Mouse (Mus musculus) hindbrain, embryonic 16.5 days (tissue): ENCODE measurements at regions not wholly inside any gene's neighbourhood (a gene's known extent, or its start where the extent isn't known, plus 50 kb on each side); places are given as distances from the start of the nearest gene placed in this dataset.

Experiments
- ATAC-seq: fragments of 200-750 bp; cut with Nextera tagmentation; 2 replicates; pipeline ENCODE4 v1.8.0; 2017; ENCODE audit warnings: moderate TSS enrichment, moderate library complexity
- H3K27ac ChIP-seq: fragments of 300-500 bp; sonication (generic); 2 replicates; pipeline ENCODE4 v1.5.1; 2014; ENCODE audit warnings: low read depth, mild to moderate bottlenecking, control low read depth, low read length, moderate library complexity
- H3K27me3 ChIP-seq: fragments of 300-500 bp; sonication (generic); replicated peaks from 2 replicates; pipeline ENCODE4 v1.6.1; 2014; ENCODE audit warnings: low read length; ENCODE audit not compliant: control insufficient read depth, insufficient read depth
- H3K36me3 ChIP-seq: fragments of 300-500 bp; sonication (generic); 2 replicates; pipeline ENCODE4 v1.6.1; 2014; ENCODE audit warnings: mild to moderate bottlenecking, low read length, moderate library complexity, mixed read lengths; ENCODE audit not compliant: control insufficient read depth, insufficient read depth
- H3K4me1 ChIP-seq: fragments of 300-500 bp; sonication (generic); 2 replicates; pipeline ENCODE4 v1.6.1; 2014; ENCODE audit warnings: low read depth, low read length; ENCODE audit not compliant: control insufficient read depth, insufficient read depth
- H3K4me2 ChIP-seq: fragments of 300-500 bp; sonication (generic); 2 replicates; pipeline ENCODE4 v1.6.1; 2014; ENCODE audit warnings: mild to moderate bottlenecking, low read length, control low read depth, moderate library complexity
- H3K4me3 ChIP-seq: fragments of 300-500 bp; sonication (generic); 2 replicates; pipeline ENCODE4 v1.5.1; 2014; ENCODE audit warnings: mild to moderate bottlenecking, low read length, control low read depth, moderate library complexity
- H3K9ac ChIP-seq: fragments of 300-500 bp; sonication (generic); 2 replicates; pipeline ENCODE4 v1.6.1; 2014; ENCODE audit warnings: low read depth, mild to moderate bottlenecking, control low read depth, low read length, moderate library complexity
- H3K9me3 ChIP-seq: fragments of 300-500 bp; sonication (generic); 2 replicates; pipeline ENCODE4 v1.6.1; 2014; ENCODE audit warnings: mild to moderate bottlenecking, low read length, moderate library complexity; ENCODE audit not compliant: control insufficient read depth
- WGBS: fragments of 180-500 bp; shearing (Covaris S2); extraction: QIAGEN DNeasy Blood & Tissue Kit; methylation state at CpG from one replicate; pipeline ENCODE4 v1.1.7; 2014; 5-methylcytosine and 5-hydroxymethylcytosine counted together

DNA sequence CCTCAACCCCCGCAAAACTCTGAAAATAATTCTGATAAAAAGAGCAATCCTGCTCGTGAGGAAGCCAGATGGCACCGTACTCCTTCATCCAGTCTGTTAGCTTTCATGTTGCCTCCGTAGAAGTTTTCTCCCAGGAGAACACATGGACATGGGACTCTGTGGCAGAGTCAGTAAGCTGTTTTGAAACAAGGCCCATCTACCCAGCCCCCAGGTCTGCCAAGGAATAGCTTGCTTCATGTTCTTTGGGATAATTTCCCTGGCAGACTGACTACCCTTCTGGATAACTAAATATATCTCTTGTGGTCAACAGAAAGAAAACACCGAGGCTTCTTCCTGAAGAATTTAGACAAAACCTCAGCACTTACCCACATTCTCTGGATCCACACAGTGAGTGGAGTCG lies 111.2 kb upstream of the Spred1 start:
- WGBS: 91% methylated on average over 6 of the region's 6 CpGs
- no peak overlapping the region for H3K9ac ChIP-seq
- H3K27ac ChIP-seq: no peak overlapping the region
- H3K36me3 ChIP-seq: no peaks in the 10 kb centered on the region
- no peak overlapping the region for H3K4me3 ChIP-seq
- no peaks in the 10 kb centered on the region for H3K4me1 ChIP-seq
- H3K4me2 ChIP-seq: no peak overlapping the region
- H3K27me3 ChIP-seq: no peaks in the 10 kb centered on the region
- H3K9me3 ChIP-seq: no peaks in the 10 kb centered on the region
- ATAC-seq: no peak

DNA sequence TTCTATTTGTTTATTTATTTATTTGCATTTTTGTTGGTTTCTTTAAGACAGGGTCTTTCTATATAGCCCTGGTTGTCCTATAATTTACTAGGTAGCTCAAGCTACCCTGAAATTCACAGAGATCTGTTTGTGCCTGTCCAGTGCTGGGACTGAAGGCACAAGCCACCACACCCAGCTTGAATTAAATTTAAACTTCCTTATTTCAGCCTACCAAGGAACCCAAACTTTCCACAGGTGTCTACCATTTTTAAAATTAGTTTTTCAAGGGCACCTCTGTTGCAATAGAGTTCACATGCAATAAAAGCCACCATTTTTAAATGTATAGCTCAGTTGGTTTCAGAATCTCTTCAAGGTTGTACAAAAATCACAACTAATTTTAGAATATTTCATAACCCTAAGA lies 110.2 kb upstream of the Spred1 start:
- Histone ChIP-seq H3K4me3 (no peak overlapping the region), H3K4me2 (no peak overlapping the region), H3K9me3 (no peaks in the 10 kb centered on the region), H3K36me3 (no peaks in the 10 kb centered on the region), H3K27ac (no peak overlapping the region), H3K4me1 (no peaks in the 10 kb centered on the region), H3K27me3 (no peaks in the 10 kb centered on the region), H3K9ac (no peak overlapping the region)
- no peak for ATAC-seq

DNA sequence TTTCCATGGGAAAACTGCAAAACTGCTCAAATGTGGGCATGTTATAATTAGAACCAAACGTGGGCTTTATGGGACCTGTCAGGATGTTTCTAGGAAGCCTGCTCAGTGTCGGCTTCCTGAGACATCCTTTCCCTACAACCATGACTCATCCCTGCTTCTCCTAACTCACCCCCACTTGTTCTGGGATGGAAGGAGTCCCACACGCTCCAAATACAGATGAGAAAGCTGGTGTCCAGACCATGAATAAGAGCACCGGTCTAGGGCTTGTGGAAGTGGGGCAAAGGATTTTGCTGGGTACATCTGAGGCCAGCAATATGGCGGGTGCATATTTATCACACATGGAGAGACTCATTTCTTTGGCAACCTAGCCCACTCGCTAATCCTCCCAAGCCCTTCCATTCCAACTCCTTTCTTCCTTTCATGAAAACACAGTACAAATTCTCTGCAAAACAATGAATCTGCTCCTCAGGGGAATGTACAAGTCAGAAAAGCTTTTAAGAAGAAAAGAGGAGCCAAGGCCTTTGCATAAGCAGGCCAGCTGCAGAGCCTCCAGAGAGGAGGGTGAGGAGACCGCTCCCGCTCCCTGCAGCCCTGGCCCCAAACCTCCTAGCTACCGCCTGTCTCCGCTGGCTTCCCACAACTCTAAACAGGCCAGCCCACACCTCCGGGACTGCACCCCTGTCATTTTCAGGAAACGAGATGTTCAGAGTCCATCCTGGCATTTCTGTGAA lies 103.1 kb upstream of the Spred1 start:
- H3K27ac ChIP-seq: no peak overlapping the region
- H3K9ac ChIP-seq: no peak overlapping the region
- ATAC-seq: no peak
- H3K36me3 ChIP-seq: no peaks in the 10 kb centered on the region
- no peaks in the 10 kb centered on the region; the same call in 1 of the 2 replicates for H3K4me1 ChIP-seq
- no peaks in the 10 kb centered on the region for H3K9me3 ChIP-seq
- WGBS: 50% methylated on average over 12 of the region's 12 CpGs
- no peaks in the 10 kb centered on the region for H3K27me3 ChIP-seq
- H3K4me3 ChIP-seq: no peak overlapping the region
- H3K4me2 ChIP-seq: no peak overlapping the region

DNA sequence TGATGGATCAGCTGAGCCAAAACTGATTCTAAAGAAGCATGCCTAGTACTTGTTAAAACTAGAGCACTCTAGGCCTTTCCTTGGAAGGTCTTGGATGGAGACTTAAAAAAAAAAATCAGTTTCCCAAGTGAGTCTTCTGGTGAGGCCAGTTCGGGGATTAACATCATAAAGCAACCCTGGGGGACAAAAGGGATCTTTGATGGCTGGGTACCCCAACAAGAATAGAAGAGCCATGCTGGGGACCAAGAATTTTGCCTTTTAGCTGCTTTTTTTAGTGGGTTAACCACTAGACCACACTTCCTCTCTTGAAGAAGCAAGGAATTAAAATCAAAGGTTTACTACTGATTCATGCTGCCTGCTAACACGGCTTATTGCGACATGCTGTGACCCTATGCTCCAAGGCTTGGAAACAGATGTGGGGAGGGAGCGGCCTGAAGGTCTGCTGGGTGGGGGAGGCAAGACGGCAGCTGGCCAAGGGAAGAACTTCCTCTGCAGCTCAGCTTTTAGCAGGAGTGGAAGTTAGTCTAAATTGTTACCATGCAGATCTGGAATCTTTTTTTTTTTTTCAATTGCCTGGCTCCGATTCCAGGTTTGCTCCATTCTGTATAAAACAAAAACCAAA lies 102.1 kb upstream of the Spred1 start:
- no peak overlapping the region for H3K27ac ChIP-seq
- H3K4me2 ChIP-seq: no peak overlapping the region
- H3K4me3 ChIP-seq: no peak overlapping the region
- H3K27me3 ChIP-seq: no peaks in the 10 kb centered on the region
- no peaks in the 10 kb centered on the region for H3K36me3 ChIP-seq
- no peak for ATAC-seq
- H3K4me1 ChIP-seq: no peaks in the 10 kb centered on the region; the same call in 1 of the 2 replicates
- no peak overlapping the region for H3K9ac ChIP-seq
- H3K9me3 ChIP-seq: no peaks in the 10 kb centered on the region
- 21% methylated on average over 6 of the region's 6 CpGs for WGBS

DNA sequence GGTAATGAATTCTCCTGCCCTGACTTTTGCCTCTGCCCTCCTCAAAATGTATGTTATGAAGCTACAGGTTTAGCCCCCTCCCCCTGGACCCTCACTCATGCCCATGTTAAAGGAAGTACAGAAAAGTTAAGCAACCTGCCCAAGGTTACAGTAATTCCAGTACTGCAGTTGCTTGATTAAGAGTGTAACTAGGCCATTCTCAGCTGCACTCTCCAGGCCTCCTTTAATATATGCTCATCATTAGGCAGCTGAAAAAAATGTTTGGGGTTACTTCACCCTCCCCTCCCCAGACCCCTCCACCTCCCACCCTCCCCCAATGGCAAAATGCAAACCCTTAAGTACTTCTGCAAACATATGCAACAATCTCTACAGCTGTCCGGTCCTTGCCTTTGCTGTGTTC lies 101.6 kb upstream of the Spred1 start:
- ATAC-seq: no peak
- no peaks in the 10 kb centered on the region for H3K36me3 ChIP-seq
- WGBS: no CpG with 5 or more reads among the region's 1 CpGs
- no peak overlapping the region for H3K4me3 ChIP-seq
- no peaks in the 10 kb centered on the region for H3K27me3 ChIP-seq
- H3K4me2 ChIP-seq: no peak overlapping the region
- no peak overlapping the region for H3K9ac ChIP-seq
- no peaks in the 10 kb centered on the region; the same call in 1 of the 2 replicates for H3K4me1 ChIP-seq
- no peak overlapping the region for H3K27ac ChIP-seq
- no peaks in the 10 kb centered on the region for H3K9me3 ChIP-seq

DNA sequence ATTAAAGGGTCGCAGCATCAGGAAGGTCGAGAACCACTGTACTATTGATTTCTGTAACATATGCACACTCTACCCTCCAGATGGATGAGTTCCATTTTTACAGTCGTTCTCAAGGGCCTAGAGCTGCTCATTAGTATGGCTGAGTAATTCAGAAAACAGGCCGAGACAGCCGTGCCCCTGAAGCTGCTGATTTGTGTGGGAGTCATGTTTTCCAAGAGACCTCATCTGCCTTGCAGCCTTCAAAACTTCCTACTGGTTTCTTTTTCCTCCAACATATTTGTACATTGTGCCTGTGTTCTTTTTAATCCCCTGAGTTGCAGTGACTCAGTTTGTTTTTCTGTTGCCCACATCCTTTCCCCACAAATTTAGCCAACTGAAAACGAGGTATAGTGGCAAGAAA lies 99.4 kb upstream of the Spred1 start:
- no peak for ATAC-seq
- H3K27ac ChIP-seq: no peak overlapping the region
- H3K4me3 ChIP-seq: no peak overlapping the region
- H3K4me1 ChIP-seq: no peaks in the 10 kb centered on the region; the same call in 1 of the 2 replicates
- no peak overlapping the region for H3K9ac ChIP-seq
- 22% methylated on average over 4 of the region's 6 CpGs for WGBS
- no peaks in the 10 kb centered on the region for H3K27me3 ChIP-seq
- H3K4me2 ChIP-seq: no peak overlapping the region
- no peaks in the 10 kb centered on the region for H3K9me3 ChIP-seq
- H3K36me3 ChIP-seq: no peaks in the 10 kb centered on the region

DNA sequence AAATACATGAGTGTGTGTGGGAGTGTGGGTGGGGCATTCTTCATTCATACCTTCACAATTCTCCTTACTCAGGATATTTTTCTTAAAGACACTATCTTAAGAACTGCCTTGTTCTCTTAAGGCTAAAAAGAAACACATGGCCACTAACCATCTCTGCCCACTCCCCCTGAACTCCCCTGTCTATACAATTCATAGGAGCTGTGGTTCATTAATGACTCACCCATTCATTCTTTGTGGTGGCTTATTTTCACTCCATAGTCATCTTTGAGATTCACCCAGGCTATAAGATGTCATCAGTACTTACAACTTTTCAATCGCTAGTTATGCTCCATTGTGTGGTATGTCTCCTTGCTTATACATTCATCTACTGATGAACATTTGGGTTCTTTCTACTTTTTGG lies 97.7 kb upstream of the Spred1 start:
- H3K9ac ChIP-seq: no peak overlapping the region
- H3K4me1 ChIP-seq: no peaks in the 10 kb centered on the region; the same call in 1 of the 2 replicates
- no peak overlapping the region for H3K27ac ChIP-seq
- H3K36me3 ChIP-seq: no peaks in the 10 kb centered on the region
- no peak overlapping the region for H3K4me3 ChIP-seq
- no peak for ATAC-seq
- no peaks in the 10 kb centered on the region for H3K27me3 ChIP-seq
- 92% methylated on average over 1 of the region's 1 CpGs for WGBS
- H3K9me3 ChIP-seq: no peaks in the 10 kb centered on the region
- no peak overlapping the region for H3K4me2 ChIP-seq

DNA sequence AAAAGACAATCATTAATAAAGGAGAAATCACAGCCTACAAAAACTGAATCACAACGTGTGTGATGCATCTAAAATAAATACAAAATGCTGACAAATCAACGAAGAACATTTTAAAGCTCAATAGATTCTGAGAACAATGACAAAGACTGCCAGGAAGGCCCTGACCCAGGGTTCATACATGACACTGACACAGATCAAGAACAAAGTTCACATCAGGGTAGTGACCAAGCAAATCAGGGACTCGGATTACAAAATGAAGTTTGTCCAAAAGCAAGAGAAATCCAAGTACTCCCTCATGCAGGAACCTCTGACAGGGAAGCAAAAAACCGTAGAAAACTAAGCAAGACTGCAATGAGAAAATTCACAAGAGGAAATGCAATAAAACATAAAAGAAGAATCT lies 94.1 kb upstream of the Spred1 start:
- no peak for ATAC-seq
- Histone ChIP-seq H3K36me3 (no peaks in the 10 kb centered on the region), H3K27ac (no peak overlapping the region), H3K27me3 (no peaks in the 10 kb centered on the region), H3K9ac (no peak overlapping the region), H3K4me3 (no peak overlapping the region), H3K4me1 (no peaks in the 10 kb centered on the region), H3K9me3 (peaks cover 2% of the 10 kb centered on the region; the same call in 1 of the 2 replicates), H3K4me2 (no peak overlapping the region)
- WGBS: 55% methylated on average over 4 of the region's 4 CpGs

DNA sequence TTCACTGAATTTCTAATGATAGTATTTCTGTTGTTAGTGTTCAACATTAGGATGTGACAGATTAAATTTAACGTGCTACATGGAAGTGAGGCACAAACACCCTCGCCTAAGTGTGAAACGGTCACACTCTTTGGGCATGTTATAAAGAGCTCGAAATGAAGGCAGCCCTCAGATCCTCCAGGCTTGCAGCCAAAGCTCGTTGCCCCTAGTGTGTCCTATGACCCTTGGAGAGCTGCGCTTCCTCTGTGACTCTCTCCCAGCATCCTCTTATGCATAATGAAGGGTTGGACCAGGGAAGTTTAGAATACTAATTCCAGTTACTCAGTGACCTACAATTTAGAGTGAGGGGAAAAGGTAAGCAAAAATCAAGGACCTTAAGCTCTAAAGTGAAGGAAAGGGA lies 92.4 kb upstream of the Spred1 start:
- Histone ChIP-seq H3K27ac (no peak overlapping the region), H3K4me1 (no peaks in the 10 kb centered on the region), H3K9ac (no peak overlapping the region), H3K9me3 (peaks cover 2% of the 10 kb centered on the region; the same call in 1 of the 2 replicates), H3K4me2 (no peak overlapping the region), H3K27me3 (no peaks in the 10 kb centered on the region), H3K4me3 (no peak overlapping the region), H3K36me3 (no peaks in the 10 kb centered on the region)
- 0 out of 2 replicates have a peak, but pooled peaks have one; percentile 30 for ATAC-seq
- 44% methylated on average over 6 of the region's 6 CpGs for WGBS
